Mouse (Mus musculus) bone marrow, adult 2 months (tissue): Measurements from ENCODE around the gene Hal.

Experiments used
- CTCF ChIP-seq: fragments of 200-500 bp; IDR thresholded peaks from 2 replicates; pipeline ENCODE4 v1.5.1; 2011; ENCODE audit warnings: low read length, control low read depth; ENCODE audit not compliant: control insufficient read depth, insufficient read depth
- POLR2A ChIP-seq: fragments of 200-500 bp; IDR thresholded peaks from 2 replicates; pipeline ENCODE4 v1.6.1; 2011; ENCODE audit warnings: low read depth, mild to moderate bottlenecking, control low read depth, low read length, borderline replicate concordance; ENCODE audit not compliant: control insufficient read depth

GRCm38 (mm10) chr10:93541585-93541984, 53.0 kb downstream of the Hal start:
- TF ChIP-seq CTCF = no peak
- no peak for TF ChIP-seq POLR2A
